Mouse (Mus musculus): ENCODE measurements around the gene Sowahb. TPM values are rescaled to one million over a fixed set of nuclear protein-coding genes. Genes with fewer than 3 reads are reported as not detected.
"Not testable (repeated sequence)": the region's sequence is repeated elsewhere in the genome, so short reads cannot be mapped to it uniquely, and the experiment has no call there.

Sowahb gene
- polyA plus RNA-seq, 3 experiments from 2014 or later = not detected

DNA sequence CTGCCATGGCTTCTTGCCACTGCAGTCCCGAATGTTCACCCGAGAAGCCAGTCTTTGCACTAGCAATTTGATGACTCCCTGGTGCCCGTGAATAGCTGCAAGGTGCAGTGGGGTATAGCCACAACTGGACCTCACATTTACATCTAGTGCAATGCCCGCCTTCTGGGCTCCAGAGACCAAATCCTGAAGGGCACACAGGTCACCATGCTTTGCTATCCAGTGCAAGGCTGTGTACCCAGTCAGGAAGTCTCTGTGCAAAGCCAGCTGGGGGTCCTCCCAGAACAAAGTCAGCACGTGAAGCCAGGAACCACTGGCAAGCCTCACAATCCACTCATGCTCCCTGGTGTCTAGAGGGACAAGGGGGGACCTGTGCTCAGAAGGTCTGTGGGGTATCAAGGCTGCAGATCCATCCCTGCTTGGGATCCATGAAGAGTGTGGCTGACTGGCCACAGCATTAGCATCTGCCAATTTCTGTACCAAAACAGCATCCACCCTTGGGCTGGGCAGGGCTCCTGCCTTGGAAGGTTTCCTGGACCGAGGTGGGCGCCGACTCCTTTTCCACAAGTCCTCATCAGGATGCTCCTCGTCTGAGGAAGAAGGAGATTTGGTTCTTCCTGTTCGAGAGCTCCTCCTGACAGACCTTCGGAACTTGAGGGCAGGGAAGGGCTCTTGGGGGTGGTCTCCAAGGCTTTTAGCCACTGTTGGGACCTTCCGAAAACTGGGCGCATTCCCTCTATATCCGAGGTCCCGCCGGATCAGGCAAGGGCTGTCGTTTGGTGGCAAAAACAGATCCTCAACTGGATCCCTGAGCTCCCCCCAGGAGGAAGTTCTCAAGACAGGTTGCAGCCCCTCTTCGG is 1.8 kb downstream of the Sowahb start:
- ATAC-seq = no peak

DNA sequence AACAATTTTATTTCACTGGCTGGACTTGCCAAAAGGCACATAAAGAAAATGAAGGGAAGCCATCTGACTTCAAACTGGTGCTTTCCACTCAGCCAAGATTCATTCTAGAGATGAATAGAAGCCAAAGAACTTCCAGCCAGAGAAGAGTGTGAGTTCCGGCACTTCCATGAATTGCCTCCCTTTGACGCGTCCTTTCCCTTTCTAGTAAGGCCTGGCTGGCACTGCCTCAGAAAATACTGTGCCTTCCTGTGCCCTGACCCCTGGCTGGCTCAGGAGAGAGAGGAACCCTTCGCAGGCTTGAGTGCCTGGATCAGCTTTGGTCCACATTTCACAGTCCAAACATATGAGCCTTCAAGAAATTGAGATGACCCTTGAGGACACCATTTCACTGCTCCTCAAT is 2.8 kb downstream of the Sowahb start:
- ATAC-seq = no peak

DNA sequence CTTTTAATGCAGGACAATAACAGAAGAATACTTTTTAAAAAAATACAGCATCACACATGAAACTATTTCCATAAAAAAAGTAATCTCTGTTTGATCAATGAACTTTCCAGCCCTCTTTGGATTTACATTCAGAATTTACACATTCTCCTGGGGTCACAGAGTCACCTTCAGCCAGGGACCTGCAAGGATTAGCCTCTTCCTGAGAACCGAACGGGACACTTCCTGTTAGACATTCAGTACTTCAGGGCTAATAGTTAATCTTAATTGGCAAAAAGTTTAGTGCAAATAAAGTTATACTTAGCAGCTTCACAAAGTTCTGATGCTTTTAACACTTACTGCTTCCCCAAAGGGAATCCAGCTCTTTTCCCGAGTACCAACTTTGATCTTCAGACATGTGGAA is 3.5 kb downstream of the Sowahb start:
- ATAC-seq = no peak

DNA sequence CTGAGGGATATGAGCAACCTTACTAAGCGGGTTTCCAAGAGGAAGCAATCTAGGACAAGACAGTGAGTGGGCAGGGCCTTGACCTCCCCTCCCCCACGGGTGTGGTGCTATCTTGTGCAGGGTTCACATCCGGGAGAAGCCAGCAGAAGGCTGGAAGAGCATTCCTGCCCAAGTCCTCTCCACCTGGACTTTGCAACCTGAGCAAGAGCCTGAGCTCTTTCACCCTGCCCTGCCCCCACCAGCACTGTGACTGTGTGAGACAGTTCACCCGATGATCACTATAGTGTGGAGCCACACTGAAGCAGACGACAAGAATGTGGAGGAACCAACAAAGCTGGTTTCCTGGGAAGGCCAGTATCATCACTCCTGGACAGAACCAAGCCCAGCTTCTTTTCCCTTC is 4.7 kb downstream of the Sowahb start:
- no peak for ATAC-seq

DNA sequence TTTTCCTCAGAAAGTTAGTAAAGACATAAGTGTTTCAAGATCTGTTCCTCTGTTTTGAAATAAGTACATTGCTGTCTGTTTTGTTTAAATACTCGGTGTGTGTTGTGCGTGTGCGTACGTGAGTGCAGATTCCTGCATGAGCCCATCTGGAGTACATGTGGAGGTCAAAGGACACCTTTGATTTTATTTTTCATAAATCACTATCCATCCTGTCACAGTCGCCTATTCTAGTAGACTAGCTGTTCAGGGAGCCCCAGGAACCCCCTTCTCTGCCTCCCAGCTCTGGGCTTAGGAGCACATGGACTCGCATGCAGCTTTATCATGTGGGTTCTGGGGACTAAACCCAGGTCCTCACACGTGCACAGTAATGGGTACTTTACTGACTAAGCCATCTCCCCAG is 8.6 kb downstream of the Sowahb start:
- no peak for ATAC-seq

DNA sequence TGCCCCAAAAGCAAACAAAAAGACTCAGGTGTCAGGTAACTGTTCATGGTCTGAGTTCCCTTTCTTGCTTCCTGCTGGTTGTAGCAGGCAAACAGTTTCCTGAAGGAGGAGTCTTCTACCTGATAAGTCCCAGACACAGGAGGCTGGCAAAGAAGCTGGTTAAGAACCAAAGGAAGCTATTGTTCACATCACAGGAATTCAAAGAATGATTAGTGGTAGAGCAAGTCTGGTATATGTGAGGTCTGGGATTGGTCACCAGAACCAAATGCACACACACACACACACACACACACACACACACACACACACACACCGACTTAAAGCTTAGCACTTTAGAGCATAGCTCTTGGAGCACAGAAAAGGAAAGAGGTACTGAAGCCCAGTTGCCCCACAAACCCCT is 9.5 kb downstream of the Sowahb start:
- ATAC-seq = no peak

DNA sequence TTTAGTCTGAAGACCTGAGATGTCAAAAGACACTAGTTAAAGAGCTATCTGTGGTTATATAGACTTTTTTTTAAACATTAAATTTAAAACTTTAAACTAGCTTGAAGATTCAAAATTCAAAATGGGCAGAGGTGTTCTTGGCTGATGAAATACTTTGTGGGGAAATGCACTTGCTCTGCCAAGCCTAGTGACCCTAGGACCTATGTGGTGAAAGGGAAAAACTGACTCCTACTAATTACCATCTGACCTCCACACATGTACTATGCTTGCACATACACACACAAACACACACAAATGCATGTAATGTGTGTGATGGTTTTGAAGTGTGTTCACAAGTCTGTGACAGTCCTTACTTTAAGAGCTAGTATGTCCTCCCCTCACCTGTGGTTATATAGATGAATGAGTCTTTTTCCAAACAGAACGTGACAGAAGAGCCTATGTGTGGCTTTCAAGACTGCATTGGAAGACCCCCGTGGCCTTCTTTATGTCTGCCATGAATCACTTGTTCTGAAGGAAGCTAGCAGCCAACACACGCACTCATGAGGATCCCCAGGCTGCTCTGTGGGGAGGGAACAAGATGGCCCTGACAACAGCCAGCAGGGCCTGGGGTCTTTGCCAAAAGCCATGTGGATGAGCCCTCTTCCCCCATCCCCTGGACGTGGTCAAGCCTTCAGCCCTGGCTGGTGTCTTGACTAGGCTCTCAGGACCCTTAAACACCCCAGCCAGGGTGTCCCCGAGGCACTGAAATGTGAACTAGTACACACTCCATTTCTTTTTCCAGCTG is 11.5 kb downstream of the Sowahb start:
- no peak for ATAC-seq

DNA sequence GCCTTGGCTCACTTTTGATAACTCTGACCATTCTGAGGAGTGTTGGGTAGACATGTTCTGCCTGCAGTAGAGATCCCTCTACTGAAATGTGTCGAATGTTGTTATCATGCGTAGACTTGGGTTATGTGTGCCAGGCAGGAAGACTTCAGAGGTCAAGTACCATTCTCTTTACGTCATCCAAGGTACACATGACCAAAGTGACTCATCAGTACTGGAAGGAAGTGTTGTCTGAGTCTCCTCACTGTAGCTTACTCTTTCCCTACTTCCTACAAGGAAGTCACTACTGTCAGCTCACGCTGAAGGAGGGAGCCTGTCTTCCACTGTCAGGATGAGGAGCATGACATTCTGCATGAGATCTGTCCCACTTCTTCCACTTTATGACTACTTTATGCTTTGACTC is 12.2 kb downstream of the Sowahb start:
- ATAC-seq = no peak

DNA sequence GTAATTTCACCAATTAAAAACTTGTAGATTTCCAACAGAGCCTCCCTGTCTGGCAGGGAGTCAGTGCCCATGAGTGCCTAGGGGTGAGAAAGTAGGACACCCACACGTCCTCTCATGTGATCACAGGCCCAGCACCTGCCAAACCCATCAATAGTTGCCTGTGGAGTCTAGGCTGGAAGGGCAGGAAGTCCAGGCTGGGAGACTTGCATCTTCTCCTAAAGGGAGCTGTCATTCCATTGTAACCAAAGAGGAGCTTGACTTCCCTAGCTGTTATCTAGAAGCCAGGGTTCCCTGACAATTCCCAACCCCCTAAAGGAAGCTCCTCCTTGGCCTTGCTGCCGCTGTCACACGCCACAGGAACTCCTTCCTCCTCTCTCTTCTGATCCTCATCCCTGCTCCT is 14.0 kb downstream of the Sowahb start:
- no peak for ATAC-seq

DNA sequence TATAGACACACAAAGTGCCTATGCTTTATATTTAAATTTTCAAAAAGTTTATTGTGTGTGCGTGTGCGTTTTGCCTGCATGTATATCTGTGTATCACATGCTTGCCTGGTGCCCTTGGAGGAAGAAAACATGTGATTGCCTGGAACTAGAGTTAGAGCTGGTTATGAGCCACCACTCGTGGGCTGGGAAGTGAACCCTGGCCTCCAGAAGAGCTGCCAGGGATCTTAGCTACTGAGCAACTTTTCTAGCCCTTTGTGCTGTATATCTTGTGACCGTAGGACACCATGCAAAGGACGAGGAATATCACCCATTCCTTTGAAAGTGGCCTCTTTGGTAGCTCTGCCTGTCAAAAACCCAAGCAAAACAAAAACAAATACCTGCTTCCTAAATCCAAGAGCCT is 14.4 kb downstream of the Sowahb start:
- ATAC-seq = no peak

DNA sequence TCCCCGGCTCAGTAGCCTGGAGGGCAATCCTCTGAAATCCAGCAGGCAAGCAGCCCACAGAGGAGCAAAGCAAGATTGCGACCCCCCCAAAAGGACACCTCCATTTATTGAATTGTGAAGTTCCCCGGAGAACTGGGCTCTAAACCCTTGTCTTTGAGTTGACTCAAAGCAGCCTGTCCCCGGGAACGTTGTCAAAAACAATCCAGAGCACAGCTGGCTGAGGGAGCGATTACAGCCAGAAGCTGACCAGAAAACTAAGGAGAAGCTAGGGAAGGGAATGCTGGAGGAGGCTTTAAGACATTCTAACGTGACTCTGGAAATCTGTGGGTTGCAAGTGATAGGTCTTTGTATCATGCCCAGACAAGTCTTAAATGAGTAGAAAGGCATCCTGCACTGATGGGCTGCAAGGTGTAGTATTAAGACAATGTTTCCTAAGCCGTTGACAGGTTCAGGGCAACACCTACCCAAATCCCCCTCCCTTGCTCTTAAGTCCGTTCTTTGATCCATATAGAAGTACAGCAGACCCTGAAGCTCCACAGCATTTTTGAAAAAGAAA is 17.6 kb downstream of the Sowahb start:
- no peak for ATAC-seq

DNA sequence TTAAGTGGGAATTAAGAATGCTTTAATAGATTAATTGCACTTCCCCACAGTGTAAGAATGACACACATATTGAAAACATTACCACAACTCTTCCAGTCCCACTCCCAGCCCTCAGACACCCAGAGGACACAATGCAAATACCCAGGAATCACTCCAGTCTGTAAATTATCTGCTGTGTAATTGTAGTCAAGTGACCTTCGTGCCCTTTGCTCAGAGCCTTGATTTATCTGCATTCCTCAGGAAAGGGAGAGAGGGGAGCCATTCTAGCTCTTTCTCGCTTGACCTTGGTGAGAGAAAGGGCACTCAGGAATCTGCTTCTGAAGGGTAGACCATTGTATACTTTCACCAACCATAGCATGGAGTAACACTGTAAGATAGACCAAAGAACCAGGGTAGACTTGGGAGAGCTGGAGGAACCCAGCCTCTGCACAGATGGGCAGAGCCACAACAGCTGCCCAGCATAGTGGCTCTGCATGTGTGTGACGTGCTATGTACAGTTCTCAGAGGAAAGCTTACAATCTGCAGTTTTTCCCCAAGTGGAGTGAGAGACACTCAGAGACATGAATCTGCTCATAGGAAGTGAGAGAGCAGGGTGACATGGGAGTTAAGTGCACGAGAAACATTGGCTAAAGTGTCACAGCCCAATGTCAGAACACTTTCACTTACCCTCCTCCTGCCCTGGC is 18.2 kb downstream of the Sowahb start:
- no peak for ATAC-seq

DNA sequence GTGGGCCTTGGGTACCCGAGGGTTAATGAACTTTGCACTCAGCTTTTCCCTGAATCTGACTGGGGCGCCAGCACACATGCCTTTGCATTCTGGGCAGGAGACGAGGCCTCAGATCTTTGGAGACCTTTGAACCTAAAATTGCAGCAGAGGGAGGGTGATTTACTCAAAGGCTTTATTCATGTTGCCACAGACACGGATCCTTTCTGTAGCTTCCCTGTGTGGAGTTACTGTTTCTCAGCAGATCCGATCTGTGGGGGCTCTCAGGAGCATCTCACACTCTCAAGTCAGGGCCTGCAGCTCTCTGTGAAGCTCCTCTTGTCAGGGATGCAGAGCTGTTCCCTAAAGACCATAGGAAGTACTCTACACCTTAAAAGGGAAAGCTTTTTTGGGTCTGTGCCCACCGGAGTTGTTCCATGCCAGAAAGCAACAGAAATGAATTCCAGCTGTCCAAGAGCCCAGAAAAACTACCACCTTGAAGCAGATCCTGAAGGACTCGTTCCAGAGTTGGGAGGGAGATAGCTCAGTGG is 20.0 kb downstream of the Sowahb start:
- ATAC-seq = no peak

DNA sequence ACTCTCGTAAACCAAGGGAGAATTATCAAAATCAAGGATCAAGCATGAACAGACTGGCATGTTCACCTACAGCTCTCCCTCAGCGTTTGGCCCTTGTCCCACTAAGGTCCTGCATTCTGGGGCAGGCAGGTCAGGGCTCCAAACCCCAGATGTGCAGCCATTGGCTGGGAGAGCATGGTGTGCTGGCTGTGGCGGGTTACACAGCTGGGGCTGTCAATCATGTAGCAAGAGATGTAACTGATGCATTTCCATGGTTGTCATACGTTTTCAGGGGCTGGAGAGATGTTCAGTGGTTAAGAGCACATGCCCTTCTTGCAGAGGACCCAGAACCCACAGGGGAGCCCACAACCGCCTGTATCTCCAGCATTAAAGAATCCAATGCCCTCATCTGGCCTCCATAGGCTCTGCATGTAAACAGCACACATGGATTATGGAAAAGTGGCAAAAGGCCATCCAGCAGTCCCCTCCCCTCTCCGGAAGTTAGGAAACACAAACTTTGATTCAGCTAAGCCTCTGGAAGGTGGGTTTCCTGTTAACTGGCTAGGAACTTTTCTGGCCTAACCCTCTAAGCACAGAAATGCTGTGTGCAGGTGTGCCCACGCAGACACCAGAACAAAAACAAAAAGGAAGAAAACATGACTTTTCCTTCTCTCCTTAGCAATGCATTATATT is 22.6 kb downstream of the Sowahb start:
- no peak for ATAC-seq

DNA sequence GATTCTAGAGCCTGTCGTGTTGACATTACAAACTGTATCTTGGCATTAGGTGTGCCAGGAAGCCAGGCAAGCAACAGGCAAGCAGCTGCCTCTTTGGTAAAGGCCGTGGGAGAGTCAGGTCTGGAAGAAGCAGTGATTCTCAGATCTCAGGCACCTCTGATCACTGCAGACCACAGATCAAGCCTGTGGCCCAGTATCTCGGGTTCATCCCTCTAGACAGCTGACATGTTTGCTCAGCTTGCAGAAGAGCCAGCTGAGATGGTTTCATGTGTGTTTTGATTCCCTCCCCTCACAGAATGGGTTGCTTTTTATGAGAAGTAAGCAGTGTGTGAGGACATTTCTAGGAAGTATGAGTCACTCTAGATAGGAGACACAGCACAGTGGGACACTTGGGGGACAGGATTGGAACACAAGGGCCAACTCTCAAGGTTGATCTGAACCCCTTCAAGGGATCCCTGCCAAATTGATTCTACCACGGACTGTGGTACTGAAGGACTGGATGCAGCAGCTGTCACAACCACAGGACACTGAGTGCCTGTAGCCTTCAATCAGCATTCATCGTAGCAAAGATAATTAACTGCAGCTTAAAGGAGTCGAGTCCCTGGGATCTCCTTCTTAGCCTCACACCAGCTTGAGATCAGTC is 24.7 kb downstream of the Sowahb start:
- ATAC-seq = no peak

DNA sequence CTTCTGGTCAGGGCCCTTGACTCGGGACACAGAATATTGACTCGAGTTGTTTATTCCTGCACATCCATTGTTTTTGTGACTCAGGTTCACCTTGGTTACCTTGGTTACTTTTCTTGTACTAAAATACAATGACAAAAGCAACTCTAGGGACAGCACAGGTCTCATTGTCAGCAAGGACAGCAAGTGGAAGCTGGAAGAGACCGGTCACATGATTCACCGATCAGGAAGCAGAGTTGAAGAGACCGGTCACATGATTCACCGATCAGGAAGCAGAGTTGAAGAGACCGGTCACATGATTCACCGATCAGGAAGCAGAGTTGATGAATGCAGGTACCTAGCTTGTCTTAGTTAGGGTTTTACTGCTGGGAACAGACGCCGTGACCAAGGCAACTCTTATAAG is 25.6 kb downstream of the Sowahb start:
- not testable (repeated sequence) for ATAC-seq

DNA sequence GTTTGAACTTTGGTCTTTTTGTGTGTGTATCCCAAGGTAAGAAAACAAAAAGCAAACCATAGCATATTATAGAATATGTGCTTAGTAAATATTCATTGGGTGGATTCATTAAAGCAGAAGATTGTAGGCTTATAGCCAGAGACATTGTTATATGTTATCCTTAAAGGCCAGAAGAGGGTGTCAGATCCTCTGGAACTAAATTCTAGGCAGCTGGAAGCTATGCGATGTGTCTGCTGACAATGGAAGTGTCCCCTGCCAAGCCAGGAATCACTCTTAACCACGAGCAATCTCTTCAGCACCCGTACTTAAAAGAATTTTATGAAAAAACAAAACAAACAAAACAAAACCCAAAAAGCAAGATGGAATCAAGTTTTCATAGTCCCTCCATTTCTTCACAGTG is 27.1 kb downstream of the Sowahb start:
- no peak for ATAC-seq

DNA sequence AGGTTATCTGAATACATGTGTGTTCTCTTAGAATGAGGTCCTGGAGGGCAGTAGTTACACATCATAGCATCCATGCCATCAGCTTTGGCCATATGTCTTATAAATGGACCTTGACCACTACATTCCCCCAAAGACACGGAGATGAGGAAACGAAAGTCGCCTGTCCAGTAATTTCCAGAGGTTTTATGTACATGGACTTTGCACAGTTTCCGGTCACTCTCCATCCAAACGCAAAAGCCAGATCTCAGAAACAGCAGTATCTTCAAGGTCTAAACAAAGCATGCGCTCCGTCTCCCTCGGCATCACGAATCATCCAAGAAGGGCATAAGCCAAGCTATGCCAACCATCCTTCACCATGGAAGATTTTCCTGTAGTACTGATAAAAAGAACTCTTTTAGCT is 36.6 kb downstream of the Sowahb start:
- no peak for ATAC-seq

DNA sequence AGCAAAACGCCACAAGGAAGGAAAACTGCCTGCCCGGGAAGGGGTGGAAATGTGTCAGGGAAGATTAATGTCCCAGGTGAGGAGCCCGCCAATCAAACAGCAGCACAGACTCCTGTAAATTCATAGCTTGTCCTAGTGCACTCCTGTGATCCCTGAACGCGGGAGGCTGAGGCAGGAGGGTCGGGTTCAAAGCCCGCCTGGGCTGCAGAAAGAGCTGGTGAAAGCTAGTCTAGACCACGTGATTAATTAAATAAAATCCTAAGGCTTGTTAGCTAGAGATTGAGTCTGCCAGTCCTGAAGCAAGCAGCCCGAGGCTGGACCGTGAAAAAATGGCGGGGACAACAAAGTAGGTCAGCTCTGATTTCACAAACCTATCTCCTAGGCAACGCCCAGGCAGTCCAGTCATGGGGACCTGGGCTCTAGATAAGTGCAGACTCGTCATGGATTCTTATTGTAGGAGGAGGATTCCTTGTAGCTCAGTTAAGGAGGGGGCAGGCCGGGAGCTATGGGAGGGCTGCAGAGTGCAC is 38.9 kb downstream of the Sowahb start:
- no peak for ATAC-seq

DNA sequence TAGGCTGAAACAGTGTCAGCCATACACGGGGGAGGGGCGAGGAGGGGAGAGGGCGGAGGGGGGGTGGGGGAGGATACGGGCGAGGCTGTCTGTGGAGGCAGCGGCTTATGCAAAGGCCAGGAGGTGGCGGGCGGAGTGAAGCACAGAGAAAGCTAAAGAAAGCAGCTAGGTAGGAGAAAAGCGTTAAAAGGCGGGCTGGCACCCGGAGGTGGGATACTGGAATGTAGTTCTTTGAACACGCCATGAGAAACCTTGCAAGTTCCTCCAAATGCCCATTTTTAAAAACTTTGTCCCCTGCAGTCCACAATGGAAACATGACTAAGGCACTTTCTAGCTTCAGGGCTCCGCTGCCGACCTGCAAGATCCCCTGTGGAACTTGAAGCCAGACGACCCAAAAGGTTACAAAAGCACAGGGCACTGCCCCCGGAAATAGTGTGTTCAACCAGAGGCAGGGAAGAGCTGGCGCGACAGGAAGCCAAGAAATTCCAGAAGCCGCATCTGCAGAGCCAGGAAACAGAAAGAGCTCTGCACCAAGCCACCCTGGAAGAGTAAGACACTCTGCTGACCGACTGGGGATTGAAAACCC is 39.5 kb downstream of the Sowahb start:
- no peak for ATAC-seq

DNA sequence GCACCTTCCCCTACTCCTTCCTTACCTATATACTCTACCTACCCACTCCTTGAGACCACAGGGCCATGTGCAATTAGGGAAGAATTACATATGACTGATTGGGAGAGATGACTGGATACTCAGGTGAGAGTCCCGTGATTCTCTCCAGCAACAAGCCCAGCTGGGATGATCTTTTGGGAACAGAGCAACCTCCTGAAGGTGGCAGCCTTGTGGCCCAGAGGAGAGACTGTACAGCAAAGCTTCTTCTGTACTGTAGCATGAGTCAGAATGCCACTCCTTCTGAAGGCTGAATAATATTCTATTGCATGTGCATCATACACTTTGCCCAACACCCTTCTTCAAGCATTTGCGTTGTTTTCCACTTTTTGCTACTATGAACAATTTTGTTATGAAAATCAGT is 42.2 kb downstream of the Sowahb start:
- ATAC-seq = no peak
